Mouse (Mus musculus) kidney, postnatal 25 days (tissue): Measurements from ENCODE around the gene Hepacam.

Source experiments
- DNase-seq, 2 experiments: peaks; one replicate each; pipeline ENCODE4 v3.0.0; 2021; ENCODE audit warnings: mixed read lengths in 2 of 2

Hepacam gene

GRCm38 (mm10) chr9:37433823-37434560 is 66.8 kb downstream of the Hepacam start:
- peak; percentile 53 to 65 for DNase-seq

DNA sequence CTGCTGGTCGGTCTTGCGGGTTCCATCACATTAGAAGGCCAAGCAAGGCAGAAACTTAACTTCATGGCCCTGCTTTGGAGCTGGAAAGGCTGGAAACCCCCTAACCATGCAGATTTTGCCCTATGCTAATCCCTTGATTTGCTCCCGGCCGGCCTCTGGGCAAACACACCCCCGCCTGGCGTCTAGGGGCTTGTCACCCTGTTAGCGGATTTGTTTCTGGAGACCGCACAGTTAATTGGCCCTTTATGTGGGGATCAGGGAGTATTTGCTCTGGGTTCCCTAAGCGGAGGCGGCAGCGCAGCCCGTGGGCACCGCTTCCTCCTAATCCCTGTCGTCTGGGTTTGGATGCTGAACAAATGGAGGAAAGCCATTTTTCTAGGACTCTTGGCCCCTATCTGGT is 67.8 kb downstream of the Hepacam start:
- no peak for DNase-seq

DNA sequence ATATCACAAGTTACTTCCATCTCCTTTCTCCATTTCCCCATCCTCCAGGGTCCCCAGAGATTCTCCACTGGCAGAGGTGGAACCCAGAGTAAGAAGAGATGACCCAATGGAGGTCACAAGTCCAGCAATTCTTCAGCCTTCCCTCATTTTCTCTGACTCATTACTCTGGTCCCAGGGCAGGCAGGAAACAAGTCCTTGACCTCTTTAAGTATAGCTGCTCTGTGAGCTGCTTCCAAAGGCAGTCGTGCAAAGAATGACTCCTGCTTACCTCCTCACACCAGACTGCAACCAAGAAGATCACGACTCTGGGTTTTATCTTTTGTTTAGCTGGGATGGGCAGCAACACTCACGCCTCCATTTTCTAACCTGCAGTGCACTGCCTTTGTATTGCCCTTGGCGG is 68.5 kb downstream of the Hepacam start:
- DNase-seq, result no peak
